Mouse (Mus musculus): ENCODE measurements around the gene Ubtd2.
"Not testable (repeated sequence)": the region's sequence is repeated elsewhere in the genome, so short reads cannot be mapped to it uniquely, and the experiment has no call there.

Ubtd2 gene

DNA sequence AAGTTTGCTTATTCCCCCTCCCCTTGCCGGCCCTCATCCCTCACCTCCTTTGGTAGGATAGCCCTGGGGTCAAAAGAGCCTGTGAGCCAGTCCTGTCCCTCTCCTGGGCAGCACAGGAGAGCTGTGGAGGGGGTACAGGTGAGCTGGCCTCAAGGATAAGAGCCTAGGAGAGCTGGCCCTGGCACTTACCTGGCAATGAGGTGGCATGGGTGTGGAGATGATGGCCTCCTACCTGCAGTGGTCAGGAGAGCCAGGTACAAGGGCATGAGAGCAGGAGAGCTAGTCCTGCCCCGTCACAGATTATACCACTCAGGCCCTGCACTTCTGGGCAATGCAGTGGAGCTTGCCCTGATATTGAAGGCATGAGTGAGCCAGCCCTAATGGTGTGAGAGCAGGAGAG is 9.1 kb downstream of the Ubtd2 start:
- no peak for DNase-seq (ENCODE audit: low spot score in 2 of 2)

DNA sequence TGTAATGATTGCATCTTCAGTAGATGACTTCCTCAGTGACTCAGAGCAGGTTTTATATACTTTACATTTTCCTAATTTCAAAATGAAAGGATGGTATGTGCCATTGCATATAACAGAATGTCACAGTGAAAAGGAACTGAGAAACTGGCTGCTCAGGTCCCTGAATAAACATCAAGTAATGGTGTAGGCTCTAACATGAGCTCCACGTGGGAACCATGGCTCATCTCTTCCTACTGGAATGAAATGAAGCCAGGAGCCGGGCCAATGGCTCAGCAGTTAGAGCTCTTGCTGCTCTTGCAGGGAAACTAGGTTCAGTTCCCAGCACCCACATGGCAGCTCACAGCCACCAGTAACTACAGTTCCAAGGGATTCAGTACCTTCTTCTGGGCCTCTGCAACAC is 16.8 kb downstream of the Ubtd2 start:
- DNase-seq (ENCODE audit: low spot score in 2 of 2): no peak

DNA sequence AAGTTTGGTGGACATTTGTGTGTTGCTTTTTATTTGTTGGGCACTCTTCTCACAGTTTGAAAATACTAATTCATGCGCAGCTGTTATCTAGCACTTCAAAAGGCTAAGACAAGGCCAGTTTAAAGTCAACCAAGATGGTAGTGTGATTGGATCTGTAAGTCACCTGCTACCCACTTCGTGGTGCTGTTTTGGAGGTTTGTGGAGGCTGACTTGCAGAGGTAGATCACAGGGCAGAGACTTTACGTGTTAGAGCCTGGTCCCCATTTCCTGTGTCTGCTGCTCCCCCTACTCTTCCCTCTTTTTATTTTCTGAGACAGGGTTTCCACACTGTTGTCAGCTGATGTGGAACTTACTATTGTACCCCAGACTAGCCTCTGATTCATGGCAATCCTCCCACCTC is 19.6 kb downstream of the Ubtd2 start:
- DNase-seq (ENCODE audit: low spot score in 2 of 2): no peak

DNA sequence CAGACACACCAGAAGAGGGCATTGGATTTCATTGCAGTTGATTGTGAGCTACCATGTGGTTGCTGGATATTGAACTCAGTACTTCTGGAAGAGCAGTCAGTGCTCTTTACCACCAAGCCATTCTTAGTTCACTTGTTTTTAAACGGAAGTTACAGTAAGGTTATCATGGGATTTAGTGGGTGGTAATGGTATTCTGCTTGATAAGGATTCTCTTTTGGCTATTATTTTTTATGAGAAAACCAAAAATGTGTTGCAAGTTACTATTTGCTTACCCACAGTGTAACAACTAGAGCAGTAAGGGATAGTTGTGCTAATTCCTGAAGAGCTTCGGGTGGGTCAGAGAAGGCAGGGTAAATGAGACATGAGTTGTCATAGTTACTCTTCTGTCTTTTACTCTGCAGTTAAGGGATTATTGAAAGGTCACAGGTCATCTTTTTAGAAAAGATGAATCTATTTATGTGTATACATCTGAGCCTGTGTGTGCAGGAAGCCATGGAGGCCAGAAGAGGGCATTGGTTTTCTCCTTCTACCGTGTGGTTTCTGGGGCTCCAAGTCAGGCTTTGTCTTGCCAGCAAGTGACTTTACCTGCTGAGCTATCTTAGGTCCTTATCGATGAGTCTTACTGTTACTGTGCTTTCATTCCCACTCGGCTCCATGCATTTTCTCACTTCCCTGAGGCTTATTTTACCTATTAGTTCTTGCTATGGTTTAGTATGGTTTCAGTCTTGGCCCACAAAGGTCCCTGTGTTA is 20.5 kb downstream of the Ubtd2 start:
- no peak for DNase-seq (ENCODE audit: low spot score in 2 of 2)

DNA sequence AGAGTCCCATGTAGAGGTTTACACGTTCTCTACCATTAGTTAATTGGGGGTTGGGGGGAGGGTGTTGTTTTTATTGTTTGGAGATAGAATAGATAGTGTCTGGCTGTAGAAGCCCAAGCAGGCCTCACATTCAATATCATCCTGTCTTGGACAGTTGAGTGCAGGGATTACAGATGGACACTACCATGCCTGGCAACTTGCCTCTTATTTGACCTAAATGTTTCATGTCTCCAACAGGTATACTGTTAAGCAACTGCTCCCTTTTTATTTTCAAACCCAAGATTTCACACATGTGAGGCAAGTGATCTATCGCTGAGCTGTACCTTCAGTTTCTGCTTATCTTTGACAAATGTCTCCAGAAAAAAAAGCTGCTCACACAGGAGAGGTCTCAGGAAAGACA is 26.4 kb downstream of the Ubtd2 start:
- DNase-seq (ENCODE audit: low spot score in 2 of 2): no peak

DNA sequence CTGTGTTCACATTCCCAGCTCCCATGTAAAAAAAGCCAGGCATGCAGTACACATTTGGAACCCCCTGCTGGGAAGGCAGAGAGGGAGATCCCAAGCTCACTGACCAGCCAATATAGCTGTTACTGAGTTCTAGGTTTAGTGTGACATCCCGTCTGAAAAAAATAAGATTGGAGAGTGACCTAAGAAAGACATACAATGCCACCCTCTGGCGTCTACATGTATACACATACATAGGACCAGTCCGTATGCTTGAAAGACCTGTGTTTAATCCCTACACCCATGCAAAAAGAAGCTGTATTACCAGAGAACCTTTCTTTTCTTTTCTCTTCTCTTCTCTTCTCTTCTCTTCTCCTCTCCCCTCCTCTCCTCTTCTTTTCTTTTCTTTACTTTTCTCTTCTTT is 30.1 kb downstream of the Ubtd2 start:
- no peak for DNase-seq (ENCODE audit: low spot score in 2 of 2)

DNA sequence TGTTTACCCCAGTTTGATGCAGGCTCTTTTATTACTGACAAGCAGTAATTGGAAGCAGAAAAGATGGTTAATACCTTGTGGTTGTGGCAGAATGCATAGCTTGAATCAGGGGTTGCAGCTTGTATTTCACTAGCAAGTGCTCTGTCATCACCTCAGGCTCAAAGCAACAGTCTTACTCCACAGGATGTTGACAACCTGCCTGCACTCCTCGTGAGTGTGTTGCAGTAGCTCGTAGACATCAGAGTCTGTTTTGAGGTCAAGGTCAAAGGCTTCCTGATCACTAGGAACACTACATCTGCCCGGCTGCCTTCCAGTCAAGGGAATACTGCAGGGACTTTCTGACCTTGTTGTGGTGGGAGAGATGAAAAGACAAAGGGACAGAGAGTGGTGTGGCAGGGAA is 31.5 kb downstream of the Ubtd2 start:
- DNase-seq (ENCODE audit: low spot score in 2 of 2): no peak

GRCm38 (mm10) chr11:32487501-32487900 is 32.3 kb downstream of the Ubtd2 start:
- DNase-seq (ENCODE audit: low spot score in 2 of 2): no peak

- DNase-seq (ENCODE audit: low spot score in 2 of 2): no peak
Observed at GRCm38 (mm10) chr11:32488344-32488743, 33.2 kb downstream of the Ubtd2 start.

- no peak for DNase-seq (ENCODE audit: low spot score in 2 of 2)
Observed at GRCm38 (mm10) chr11:32488808-32489670, 33.9 kb downstream of the Ubtd2 start.

DNA sequence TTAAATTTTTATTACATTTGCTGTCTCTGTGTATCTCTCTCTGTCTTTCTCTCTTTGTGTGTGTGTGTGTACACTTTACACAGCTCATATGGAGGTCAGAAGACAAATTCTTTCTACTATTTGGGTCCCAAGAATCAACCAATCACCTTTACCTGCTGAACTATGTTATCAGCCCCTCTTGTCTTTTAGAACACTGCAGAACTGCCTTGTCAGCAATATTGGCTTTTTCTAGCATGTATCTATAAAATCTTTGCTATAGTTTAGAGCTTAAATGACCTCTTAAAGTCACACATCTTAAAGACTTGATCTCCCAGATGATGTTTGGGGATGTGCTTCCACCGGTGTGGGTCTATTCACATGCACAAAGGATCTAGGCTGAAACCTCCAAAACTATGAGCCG is 35.9 kb downstream of the Ubtd2 start:
- DNase-seq (ENCODE audit: low spot score in 2 of 2): no peak

- DNase-seq (ENCODE audit: low spot score in 2 of 2): peak in 1 of 2 experiments; percentile 17
Observed at GRCm38 (mm10) chr11:32493312-32493711, 38.1 kb downstream of the Ubtd2 start.

- no peak for DNase-seq (ENCODE audit: low spot score in 2 of 2)
Observed at GRCm38 (mm10) chr11:32495283-32495682, 40.1 kb downstream of the Ubtd2 start.

DNA sequence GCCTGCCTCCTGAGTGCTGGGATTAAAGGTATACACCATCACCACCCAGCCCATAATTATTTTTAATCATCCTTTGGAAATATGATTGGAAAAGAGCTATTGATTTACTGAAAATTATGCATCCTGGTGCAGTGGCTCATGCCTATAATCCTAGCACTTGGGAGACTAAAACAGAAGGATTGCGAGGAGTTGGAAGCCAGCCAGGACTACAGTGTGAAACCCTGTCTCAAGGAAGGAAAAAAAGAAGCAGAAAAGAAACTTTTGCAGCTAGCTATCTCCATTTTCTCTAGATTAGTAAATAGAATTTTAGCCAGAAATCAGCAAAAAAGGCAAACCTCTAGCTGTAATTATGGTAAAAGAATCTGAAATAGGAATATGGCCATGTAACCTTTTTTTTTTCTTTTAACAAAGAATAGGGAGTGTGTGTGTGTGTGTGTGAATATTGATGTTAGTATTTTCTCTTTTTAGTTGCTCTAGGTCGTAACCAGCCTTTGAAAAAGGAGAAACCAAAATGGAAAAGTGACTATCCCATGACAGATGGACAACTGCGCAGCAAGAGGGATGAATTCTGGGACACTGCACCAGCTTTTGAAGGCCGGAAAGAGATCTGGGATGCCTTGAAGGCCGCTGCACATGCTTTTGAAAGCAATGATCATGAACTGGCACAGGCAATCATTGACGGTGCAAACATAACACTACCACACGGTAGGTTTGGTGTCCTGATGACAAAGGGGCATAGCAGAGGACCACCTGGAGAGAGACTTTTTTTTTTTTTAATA is 43.8 kb downstream of the Ubtd2 start:
- peak in 1 of 2 experiments; percentile 30 for DNase-seq (ENCODE audit: low spot score in 2 of 2)

GRCm38 (mm10) chr11:32499931-32500330 is 44.8 kb downstream of the Ubtd2 start:
- DNase-seq (ENCODE audit: low spot score in 2 of 2): no peak

GRCm38 (mm10) chr11:32503711-32504110 is 48.5 kb downstream of the Ubtd2 start:
- no peak for DNase-seq (ENCODE audit: low spot score in 2 of 2)

DNA sequence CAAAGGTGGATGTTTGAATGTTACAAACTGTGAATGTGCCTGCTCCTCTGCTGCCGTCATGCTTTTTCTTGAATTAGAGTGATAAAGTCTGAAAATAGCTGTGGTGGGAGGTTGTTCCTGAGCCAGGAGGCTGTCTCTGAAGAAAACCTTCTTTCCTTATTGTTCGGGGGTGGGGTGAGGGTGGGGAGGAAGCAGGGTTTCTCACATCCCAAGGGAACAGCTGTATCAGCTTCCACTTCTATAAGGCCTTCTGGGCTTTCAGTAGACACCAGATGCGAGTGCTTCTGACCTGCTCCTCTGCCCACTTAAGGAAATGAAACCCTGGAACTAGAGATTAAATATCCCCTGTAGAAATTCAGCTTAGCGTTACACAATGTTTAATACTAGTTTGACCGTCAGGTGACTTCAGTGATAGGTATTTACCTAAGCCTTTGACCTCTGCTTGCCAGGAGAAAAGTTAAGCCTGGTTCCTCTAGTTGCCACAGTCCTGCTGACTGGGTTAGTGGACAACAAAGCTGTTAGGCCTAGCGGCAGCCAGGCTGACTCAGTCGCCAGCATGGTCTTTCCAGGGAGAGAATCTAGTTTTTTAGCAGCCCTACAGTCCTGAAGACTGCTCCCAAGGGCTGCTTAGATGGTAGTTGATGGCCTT is 50.0 kb downstream of the Ubtd2 start:
- no peak for DNase-seq (ENCODE audit: low spot score in 2 of 2)

DNA sequence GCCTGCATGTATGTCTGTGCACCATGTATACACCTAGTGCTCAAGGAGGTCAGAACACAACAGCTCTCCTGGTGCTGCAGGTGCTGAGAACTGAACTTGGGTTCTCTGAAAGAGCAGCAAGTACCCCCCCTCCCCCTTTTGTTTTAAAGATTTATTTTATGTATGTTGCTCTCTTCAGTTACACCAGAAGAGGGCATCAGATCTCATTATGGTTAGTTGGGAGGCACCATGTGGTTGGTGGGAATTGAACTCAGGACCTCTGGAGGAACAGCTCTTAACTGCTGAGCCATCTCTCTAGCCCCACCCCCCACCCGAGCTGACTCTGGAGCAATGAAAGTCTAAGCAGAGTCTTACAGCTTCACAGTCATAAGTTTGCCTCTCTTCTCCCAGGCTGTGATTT is 55.8 kb downstream of the Ubtd2 start:
- DNase-seq (ENCODE audit: low spot score in 2 of 2): no peak

- not testable (repeated sequence) for DNase-seq (ENCODE audit: low spot score in 2 of 2)
Observed at GRCm38 (mm10) chr11:32514853-32515252, 59.7 kb downstream of the Ubtd2 start.

GRCm38 (mm10) chr11:32516091-32516490 is 60.9 kb downstream of the Ubtd2 start:
- no peak for DNase-seq (ENCODE audit: low spot score in 2 of 2)

DNA sequence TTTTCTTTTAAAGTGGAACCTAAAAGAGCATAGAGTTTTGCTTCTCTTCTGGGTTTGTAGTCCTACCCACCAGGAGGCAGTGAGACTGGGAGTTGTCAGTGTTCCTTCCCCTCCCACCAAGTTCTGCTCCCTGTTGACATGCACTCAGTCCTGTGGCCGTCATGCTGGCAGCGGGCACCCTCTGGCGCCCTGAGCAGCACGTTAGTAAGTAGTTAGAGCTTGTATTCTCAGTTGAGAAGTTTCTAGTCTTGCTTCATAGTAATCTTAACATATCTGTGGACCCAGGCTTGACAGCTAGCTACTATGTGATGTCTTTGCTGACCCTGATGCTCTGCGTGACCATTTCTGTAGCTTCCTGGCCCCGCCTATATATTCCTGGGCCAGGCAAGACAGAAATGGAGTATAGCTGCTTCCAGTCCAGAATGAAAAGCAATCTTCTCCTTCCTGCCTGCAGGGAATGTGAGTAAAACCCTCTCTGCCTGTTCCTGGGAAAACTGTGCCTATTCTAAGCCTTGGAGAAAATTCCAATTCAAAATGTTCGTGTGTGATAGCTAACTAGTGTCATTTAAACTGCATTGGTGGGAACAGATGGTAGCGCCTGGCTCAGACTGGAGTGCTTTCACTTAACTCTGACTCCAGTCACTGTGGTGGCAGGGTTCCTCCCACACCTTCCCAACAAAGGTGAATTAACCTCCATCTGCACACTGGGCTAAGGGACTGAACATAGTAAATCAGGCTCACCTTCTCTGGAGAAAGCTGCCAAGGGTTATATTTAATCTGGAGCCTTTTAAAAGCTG is 61.9 kb downstream of the Ubtd2 start:
- no peak for DNase-seq (ENCODE audit: low spot score in 2 of 2)

Data from urinary bladder, postnatal 36 days (tissue).